Mouse (Mus musculus): Measurements from ENCODE around the gene Tdg.
"Not testable (repeated sequence)": the region's sequence is repeated elsewhere in the genome, so short reads cannot be mapped to it uniquely, and the experiment has no call there.

- TF ChIP-seq CTCF (IDR thresholded peaks at IDR 0.05; ENCODE audit: borderline replicate concordance, insufficient read depth, low read depth, low read length); POLR2A (IDR thresholded peaks at IDR 0.05; ENCODE audit: borderline replicate concordance, insufficient read depth, low read length): not testable (repeated sequence)
Observed at GRCm38 (mm10) chr10:82623553-82623932, 6.1 kb upstream of the Tdg start.

All from cerebellum, adult 2 months (tissue).